Mouse (Mus musculus) stomach, postnatal 0 days (tissue): Measurements from ENCODE around the gene Nanos2.

ENCODE experiments used
- CTCF ChIP-seq: IDR thresholded peaks from 2 replicates; pipeline ENCODE4 v1.5.1; 2016; ENCODE audit warnings: antibody characterized with exemption, low read depth, mild to moderate bottlenecking, moderate library complexity
- EP300 ChIP-seq: optimal IDR thresholded peaks from 2 replicates; pipeline ENCODE3; 2016; ENCODE audit warnings: antibody characterized with exemption

GRCm38 (mm10) chr7:18967603-18968002 lies 19.6 kb upstream of the Nanos2 start:
- TF ChIP-seq CTCF (no peak), EP300 (no peak)
